Mouse (Mus musculus) MEL (cell line): ENCODE measurements at regions not wholly inside any gene's neighbourhood (a gene's known extent, or its start where the extent isn't known, plus 50 kb on each side); places are given as distances from the start of the nearest gene placed in this dataset.

ENCODE experiments used
- CHD1 ChIP-seq: IDR thresholded peaks from 2 replicates; pipeline ENCODE4 v1.6.1; 2012; ENCODE audit warnings: low read depth, mild to moderate bottlenecking, inconsistent platforms, low read length, improper control_type of control experiment
- CTCF ChIP-seq, 3 experiments: IDR thresholded peaks in 2 of 3; conservative IDR thresholded peaks in 1 of 3; 2 replicates each; pipeline ENCODE4 v1.5.1; 2011 to 2012; ENCODE audit warnings: low read length in 3 of 3, low read depth in 2 of 3, mild to moderate bottlenecking in 2 of 3, improper control_type of control experiment in 1 of 3, inconsistent platforms in 1 of 3, mixed read lengths in 1 of 3, moderate library complexity in 1 of 3; ENCODE audit not compliant: control insufficient read depth in 1 of 3, insufficient read depth in 1 of 3, poor library complexity in 1 of 3, severe bottlenecking in 1 of 3
- E2F4 ChIP-seq: IDR thresholded peaks from 2 replicates; pipeline ENCODE4 v1.6.1; 2011; ENCODE audit warnings: low read depth, low read length, improper control_type of control experiment, borderline replicate concordance
- ELF1 ChIP-seq: IDR thresholded peaks from 2 replicates; pipeline ENCODE4 v1.6.1; 2014; ENCODE audit warnings: low read depth, mild to moderate bottlenecking, inconsistent platforms, low read length, improper control_type of control experiment, moderate library complexity
- EP300 ChIP-seq, 2 experiments: IDR thresholded peaks; 2 replicates each; pipeline ENCODE4 v1.6.1; 2011; ENCODE audit warnings: improper control_type of control experiment in 2 of 2, low read length in 2 of 2, low read depth in 1 of 2, mild to moderate bottlenecking in 1 of 2
- KAT2A ChIP-seq: conservative IDR thresholded peaks from 2 replicates; pipeline ENCODE4 v1.6.1; 2012; ENCODE audit warnings: low read depth, low read length, improper control_type of control experiment, inconsistent platforms
- MAX ChIP-seq: IDR thresholded peaks from 2 replicates; pipeline ENCODE4 v1.6.1; 2011; ENCODE audit warnings: low read length, improper control_type of control experiment
- MEF2A ChIP-seq: IDR thresholded peaks from 2 replicates; pipeline ENCODE4 v1.6.1; 2014; ENCODE audit warnings: low read depth, mild to moderate bottlenecking, inconsistent platforms, low read length, improper control_type of control experiment; ENCODE audit not compliant: poor library complexity, insufficient replicate concordance, severe bottlenecking; ENCODE audit errors: extremely low read depth
- ZMIZ1 ChIP-seq: IDR thresholded peaks from 2 replicates; pipeline ENCODE4 v1.6.1; 2012; ENCODE audit warnings: low read depth, mild to moderate bottlenecking, inconsistent platforms, low read length, improper control_type of control experiment, moderate library complexity

GRCm38 (mm10) chr1:76933460-76933859, 581.4 kb downstream of the Epha4 start:
- TF ChIP-seq ZMIZ1: no peak
- no peak for TF ChIP-seq CHD1
- TF ChIP-seq EP300 (IDR thresholded peaks at IDR 0.05; ENCODE audit: low read depth in 1 of 2, low read length in 2 of 2): no peak
- no peak for TF ChIP-seq CTCF (IDR thresholded peaks at IDR 0.05 in 2 of 3, conservative IDR thresholded peaks at IDR 0.05 in 1 of 3; ENCODE audit: control insufficient read depth in 1 of 3, insufficient read depth in 1 of 3, low read depth in 2 of 3, low read length in 3 of 3, poor library complexity in 1 of 3, severe bottlenecking in 1 of 3)
- no peak for TF ChIP-seq ELF1
- no peak for TF ChIP-seq KAT2A
- TF ChIP-seq E2F4: no peak
- TF ChIP-seq MAX: no peak
- TF ChIP-seq MEF2A: no peak
